Mouse (Mus musculus) brain, adult 2 months (tissue): ENCODE data around the gene Cflar.
A peak's percentile ranks its signal among the peaks of the same experiment; 100 is the strongest.
"Not testable (repeated sequence)": the region's sequence is repeated elsewhere in the genome, so short reads cannot be mapped to it uniquely, and the experiment has no call there.

Experiments
- DNase-seq: peaks from one replicate; pipeline ENCODE4 v3.0.0; 2011; ENCODE audit warnings: low read depth, low spot score

Gene Cflar

GRCm38 (mm10) chr1:58773905-58774304 lies 62.6 kb downstream of the Cflar start:
- DNase-seq = peak; percentile 38

GRCm38 (mm10) chr1:58775361-58775760 lies 64.1 kb downstream of the Cflar start:
- no peak for DNase-seq

GRCm38 (mm10) chr1:58777583-58777982 lies 66.3 kb downstream of the Cflar start:
- DNase-seq = no peak

GRCm38 (mm10) chr1:58778226-58778625 lies 66.9 kb downstream of the Cflar start:
- DNase-seq = no peak

- DNase-seq = no peak
Measured at GRCm38 (mm10) chr1:58786276-58786675, 75.0 kb downstream of the Cflar start.

GRCm38 (mm10) chr1:58788410-58788809 lies 77.1 kb downstream of the Cflar start:
- DNase-seq = no peak

- no peak for DNase-seq
Measured at GRCm38 (mm10) chr1:58794705-58795104, 83.4 kb downstream of the Cflar start.

- peak; percentile 30 for DNase-seq
Measured at GRCm38 (mm10) chr1:58795291-58796058, 84.2 kb downstream of the Cflar start, which contains the start of gene Casp8. Gene Casp8 (plus strand): TSS chr1:58795374.

GRCm38 (mm10) chr1:58796059-58796363 lies 84.7 kb downstream of the Cflar start:
- DNase-seq = no peak

GRCm38 (mm10) chr1:58796853-58797252 lies 85.5 kb downstream of the Cflar start:
- no peak for DNase-seq

GRCm38 (mm10) chr1:58797370-58797769 lies 86.1 kb downstream of the Cflar start:
- no peak for DNase-seq

GRCm38 (mm10) chr1:58798911-58799310 lies 87.6 kb downstream of the Cflar start:
- no peak for DNase-seq

- not testable (repeated sequence) for DNase-seq
Measured at GRCm38 (mm10) chr1:58800644-58801043, 89.3 kb downstream of the Cflar start.

GRCm38 (mm10) chr1:58801558-58802285 lies 90.4 kb downstream of the Cflar start:
- DNase-seq = no peak

- DNase-seq = peak; percentile 37
Measured at GRCm38 (mm10) chr1:58802322-58803273, 91.3 kb downstream of the Cflar start.

GRCm38 (mm10) chr1:58803531-58803930 lies 92.2 kb downstream of the Cflar start:
- DNase-seq = no peak

- DNase-seq = no peak
Measured at GRCm38 (mm10) chr1:58806651-58807050, 95.3 kb downstream of the Cflar start.
